Mouse (Mus musculus): ENCODE results near the gene Fabp7.
A peak's percentile ranks its signal among the peaks of the same experiment; 100 is the strongest.

The Fabp7 gene

DNA sequence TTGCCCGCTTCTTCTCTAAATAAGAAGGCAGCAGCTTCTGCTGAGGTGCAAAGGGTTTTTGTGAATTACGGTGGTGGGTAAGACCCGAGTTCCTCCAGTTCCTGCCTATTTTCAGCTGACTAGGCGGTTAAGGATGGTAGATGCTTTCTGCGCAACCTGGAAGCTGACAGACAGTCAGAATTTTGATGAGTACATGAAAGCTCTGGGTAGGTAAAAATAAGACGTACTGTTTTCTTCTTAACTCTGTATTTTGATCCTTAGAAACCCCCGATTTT, at the start of gene Fabp7:
Gene Fabp7, plus strand, starts transcription at position 6 of the 275 bp plus-strand sequence.
- no peak for DNase-seq (ENCODE audit: low read depth, low spot score)

DNA sequence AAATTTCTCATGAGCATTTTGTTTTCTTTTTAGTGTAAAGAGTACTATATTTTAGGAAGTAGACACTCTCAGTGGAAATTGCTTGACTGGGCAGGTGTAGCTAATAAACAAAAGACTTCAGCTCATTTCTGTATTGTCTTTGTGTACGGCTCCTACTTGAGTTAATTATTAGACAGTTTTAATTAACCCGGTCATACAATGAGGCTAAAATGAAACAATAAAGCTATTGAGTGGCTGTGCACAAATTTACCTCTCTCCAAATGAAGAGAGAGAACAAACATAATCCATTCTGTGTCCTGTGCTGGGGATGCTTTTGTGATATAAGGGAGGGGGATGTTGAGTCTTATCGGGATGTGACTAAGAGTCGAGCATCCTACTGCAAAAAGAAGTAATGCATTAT, 43.9 kb upstream of the Fabp7 start:
- no peak for DNase-seq (ENCODE audit: low read depth, low spot score)

DNA sequence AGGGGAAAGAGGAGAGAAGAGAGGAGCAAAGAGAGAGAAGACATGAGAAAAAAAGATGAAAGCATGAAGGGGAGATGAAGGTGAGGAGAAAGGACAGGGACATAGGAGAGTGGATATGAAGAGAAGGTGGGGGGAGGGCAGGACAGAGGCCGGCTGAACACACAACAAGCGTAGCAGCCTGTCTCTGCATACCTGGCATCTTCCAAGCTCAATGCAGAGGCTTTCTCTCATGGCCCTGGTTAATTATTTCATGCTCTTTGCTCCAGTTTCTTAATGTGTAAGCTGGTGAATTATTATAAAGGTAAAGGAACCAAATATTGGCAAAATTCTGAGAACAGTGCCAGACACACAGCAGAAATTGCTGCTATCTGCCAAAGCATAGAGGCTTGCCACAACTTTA, 43.3 kb upstream of the Fabp7 start:
- DNase-seq (ENCODE audit: low read depth, low spot score), result no peak

DNA sequence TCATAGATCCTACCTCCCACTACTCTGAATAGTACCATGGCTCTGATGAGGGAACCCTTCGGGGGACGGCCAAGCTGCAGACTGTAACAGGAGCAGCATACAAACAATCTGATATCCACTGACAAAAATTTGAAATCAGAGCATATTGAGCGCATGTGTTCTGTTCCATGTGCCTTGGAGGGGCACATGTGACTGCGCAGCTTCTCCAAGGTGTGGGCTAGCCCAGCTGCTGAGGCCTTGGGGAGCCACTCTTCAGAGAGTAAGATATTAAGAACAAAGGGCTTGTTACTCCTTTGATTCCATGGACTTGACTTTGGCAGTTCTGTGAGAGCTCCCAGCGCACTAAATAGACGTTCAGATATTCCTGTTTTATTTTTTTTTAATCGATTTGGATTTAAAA, 41.6 kb upstream of the Fabp7 start:
- DNase-seq (ENCODE audit: low read depth, low spot score), result no peak

DNA sequence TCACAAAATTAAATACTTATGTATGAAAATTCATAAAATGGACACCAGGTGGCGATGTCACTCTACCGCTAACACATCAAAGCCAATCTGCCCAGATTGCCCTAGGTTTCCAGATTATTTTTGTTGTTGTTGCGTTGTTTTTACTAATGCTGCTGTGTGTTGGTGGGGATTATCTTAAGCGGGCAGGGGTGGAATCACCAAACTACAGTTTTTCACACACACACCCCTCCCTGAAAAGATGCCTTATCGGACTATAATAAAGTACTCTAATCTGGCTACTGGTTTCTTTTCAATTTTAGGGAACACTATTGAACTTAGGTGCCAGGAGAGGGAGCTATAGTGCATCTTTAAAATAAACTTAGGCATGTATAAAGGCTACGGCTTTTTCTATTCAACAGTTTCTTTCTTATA, 41.1 kb upstream of the Fabp7 start:
- DNase-seq (ENCODE audit: low read depth, low spot score), result peak; percentile 33

DNA sequence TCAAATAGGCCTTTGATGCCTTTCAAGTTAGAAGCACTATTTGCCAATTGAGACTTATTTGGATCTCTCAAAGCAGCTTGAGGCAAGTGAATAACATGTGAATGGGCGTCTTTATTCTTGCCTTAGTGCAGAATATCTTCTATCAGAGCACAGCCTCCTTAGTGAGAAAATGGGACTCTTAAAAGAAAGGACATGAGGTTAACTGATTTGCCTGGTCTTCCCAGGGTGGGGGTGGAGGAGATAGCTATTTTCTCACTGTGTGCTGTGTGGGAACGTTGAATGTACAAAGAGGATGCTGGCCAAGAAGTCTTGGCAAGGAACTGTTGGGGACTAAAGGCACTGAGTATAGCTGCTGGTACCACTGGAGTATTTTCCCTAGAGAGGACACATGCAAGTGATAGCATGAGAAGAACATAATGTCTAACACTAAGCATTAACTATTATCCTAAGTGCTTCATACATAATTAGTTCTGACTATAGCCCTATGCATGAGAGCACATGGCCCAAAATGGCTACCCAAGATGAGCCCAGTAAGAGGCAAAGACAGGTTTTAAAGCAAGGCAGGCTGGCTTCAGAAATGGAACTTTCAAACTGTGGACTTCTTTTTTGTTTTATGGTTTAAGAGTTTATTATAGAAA, 40.4 kb upstream of the Fabp7 start:
- DNase-seq (ENCODE audit: low read depth, low spot score), result no peak

DNA sequence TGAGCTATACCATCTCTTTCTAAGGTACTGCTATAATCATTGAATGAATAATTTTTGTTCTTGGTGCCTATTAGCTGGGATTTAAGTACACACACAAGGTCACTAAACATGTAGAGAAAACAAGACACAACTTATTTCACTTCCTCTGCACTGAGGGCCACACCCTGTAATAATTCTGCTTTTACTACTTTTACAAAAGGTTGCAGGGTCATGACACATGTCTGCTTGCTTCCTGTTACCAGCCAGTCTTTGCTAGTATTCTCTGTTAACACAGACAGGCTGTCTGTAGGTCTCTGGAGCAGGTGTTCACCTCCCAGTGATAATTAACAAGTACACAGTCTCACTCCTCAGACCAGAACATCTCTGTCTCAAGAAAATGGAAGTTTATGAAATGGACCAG, 39.2 kb upstream of the Fabp7 start:
- no peak for DNase-seq (ENCODE audit: low read depth, low spot score)

DNA sequence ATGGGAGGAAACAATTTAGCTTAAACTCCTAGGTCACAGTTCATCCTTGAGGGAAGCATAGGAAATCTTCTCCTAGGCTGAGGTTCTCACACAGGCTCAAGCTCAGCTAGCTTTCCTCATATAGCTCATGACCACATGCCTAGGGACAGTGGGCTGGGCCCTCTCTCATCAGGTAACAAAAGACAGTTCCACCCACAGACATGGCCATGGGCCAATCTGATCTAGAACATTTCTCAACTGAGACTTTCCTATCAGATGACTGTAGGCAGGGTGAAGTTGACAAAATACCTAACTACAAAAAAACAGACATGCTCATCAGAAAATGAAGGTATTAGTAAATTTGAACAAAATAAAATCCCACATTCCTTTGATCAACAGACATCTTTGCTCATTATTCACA, 37.6 kb upstream of the Fabp7 start:
- no peak for DNase-seq (ENCODE audit: low read depth, low spot score)

DNA sequence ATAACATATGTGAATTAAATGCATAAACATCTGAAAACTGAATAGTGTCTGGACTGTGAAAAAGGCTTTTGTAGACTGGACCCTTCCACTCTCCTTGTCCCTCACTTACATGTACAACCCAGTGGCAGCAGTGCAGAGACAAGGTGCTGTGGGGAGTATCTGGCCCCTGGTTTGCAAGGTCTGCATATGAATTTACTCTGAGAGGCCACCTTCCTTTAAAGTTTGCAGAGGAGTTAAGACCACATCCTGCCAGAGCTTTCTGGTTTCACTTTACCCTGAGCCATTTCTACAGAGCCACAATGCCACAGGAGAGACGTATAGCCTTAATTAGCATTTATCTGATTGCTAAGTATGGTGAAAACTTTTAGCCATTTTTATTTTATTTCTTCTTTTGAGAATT, 31.3 kb upstream of the Fabp7 start:
- DNase-seq (ENCODE audit: low read depth, low spot score), result no peak

DNA sequence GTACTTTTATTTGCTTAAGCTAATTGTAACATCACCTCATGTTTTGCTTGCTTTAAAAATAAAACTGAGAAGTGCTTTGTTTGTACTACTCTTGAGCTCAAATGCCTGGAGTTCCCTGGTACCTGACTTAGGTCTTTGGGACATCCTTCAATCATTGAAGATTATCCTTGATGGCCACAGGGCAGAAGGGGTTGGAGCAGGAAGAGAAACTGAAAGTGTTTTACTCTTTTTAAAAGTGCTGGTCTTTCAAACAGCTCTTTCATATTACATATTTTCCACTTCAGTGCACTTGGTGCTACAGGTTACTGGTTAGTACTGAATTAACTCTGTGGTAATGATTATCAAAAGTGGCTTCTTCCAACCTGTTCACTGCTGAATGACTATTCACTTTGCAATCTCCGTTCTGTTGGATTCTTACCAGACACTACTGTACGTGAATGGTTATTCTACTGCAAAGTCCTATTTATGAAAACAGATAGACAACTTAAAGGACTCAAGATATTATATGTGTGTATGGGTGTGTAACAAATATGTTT, 29.4 kb upstream of the Fabp7 start:
- no peak for DNase-seq (ENCODE audit: low read depth, low spot score)

DNA sequence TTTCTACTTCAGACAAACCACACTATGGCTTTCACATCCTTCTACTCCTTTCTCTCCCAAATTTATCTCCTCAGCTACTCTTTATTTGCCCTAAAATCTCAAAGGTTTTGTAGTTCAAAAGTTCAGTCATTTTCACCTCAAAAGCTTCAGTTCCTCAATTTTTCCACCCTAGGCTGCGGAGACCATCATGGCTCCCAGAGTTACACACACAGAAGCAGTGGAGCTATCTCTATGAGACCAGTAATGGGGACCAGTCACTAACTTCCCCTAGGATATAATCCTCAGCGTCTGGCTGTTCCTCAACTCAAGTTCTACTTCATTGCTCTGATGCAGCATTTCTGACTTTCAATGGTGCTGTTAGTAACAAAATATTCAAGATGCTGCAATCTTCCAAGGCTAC, 25.7 kb upstream of the Fabp7 start:
- no peak for DNase-seq (ENCODE audit: low read depth, low spot score)

DNA sequence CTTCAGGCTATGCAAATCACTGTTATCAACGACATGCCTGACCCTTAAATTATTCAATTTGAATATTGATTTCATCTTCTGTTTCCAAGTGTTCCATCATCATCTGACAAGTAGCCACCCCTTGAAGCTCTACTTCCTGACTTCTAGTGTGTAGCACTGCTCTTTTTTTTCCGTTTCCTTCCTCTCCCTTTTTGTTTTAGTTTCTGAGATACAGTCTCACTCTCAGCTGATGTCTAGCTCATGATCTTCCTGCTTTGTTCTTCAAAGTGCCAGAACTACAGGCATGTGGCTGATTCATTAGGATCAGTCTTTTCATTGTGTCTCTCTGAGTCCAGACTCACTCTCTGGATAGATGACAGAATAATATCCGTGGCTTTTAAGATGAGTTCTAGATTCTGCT, 24.0 kb upstream of the Fabp7 start:
- DNase-seq (ENCODE audit: low read depth, low spot score), result no peak

DNA sequence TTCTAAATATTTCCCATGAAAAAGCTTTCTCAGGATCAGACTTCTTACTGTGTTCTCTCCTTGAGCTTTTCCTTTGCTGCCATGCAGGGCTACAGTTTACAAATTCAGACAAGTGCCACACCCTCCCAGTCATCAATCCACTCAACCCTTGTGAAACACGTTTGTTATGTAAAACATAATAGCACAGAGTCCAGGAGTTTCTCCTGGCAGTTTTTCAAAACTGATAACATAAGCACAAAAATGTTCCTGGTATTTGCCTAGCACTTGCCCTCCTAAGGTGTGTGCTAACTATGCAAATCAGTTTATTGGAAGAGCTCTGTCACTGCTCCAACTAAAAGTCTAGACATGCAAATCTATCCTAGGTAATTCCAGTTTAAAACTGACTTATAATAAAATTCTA, 21.6 kb upstream of the Fabp7 start:
- no peak for DNase-seq (ENCODE audit: low read depth, low spot score)

DNA sequence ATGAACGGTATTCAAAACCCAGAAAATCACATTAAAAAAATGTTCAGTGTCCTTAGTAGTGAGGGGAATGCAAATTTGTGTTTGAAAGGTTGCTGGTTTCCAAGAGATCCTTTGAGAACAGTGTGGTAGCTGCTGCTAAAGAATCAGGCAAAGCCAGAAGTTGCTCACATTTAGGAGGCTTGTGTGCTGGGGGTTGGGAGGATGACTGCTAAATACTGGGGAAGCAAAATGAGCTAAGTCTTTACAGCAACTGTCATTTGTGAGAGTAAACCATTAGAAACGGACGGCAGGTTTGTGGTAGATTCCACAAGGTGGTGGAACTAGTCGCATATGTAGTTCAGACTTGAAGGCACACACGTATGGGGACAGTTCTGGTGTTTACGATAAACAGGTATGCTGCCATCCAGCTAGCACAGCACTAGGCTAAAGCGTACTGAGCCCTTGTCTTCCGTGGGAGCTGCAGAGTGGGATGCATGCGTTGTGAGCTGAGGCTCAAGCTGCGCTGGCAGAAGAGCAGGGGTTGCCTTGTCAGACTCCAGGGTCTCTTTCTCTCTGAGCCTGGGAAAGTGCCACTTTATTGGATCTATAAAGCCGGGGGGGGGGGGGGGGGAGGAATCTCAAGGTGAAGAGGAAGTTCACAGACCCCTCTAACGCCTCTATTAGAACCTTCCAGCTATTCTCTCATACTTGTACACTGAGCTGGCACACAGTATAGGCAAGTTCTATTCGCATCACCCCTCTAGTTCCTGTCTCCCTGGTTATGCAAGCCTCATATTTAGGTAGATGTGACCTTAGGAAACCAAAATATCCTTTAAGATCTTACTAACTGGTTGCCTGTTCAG, 1.2 kb upstream of the Fabp7 start:
- DNase-seq (ENCODE audit: low read depth, low spot score), result no peak

DNA sequence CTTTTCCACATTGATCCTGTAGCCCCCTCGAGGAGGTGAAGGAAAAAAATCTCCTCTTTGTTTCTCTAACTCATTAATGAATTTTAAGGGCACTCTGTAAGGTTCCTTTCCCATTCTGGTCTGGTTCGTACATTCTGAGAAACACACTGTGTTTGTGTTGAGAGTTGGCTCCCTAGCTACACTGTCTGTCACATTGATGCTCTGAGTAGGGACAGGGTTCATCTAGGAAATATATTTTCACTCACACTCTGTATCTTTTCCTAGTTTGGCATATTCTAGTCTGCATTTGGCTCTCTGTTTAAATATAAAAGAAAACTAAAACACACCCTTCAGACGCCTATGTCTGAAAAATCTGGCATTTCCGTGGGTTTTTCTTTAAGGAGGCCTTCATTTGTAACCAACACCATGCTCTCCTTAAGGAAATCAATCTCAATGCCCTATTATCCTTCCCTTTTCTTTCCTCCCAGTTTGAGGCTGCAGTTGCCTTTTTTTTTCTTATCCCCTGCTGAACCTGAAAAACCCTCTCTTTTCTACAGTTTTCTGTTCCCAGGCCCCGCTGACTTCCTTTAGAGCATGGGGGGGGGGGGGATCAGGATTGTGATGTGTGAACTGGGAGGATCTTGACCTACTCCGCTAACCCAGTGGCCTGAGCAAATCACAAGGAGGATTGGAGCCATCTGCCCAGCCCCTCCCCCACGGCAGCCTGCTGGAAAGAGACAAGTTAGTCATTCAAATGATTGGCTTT, 378 bp upstream of the Fabp7 start:
- DNase-seq (ENCODE audit: low read depth, low spot score), result no peak

DNA sequence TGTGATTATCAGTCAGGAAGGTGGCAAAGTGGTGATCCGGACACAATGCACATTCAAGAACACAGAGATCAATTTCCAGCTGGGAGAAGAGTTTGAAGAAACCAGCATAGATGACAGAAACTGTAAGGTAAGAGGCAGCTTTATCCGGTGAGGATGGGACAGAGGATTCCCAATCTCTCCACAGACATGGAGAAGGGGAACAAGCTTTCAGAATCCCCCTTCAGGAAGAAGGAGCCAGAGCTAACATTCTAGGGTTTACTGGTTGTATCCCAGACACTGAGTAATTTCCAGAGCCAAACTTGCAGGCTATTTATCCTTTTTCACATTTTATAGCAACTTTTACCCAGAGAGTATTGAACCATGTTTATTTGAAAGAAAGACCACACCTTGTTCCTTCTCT, 871 bp downstream of the Fabp7 start:
- DNase-seq (ENCODE audit: low read depth, low spot score), result no peak

DNA sequence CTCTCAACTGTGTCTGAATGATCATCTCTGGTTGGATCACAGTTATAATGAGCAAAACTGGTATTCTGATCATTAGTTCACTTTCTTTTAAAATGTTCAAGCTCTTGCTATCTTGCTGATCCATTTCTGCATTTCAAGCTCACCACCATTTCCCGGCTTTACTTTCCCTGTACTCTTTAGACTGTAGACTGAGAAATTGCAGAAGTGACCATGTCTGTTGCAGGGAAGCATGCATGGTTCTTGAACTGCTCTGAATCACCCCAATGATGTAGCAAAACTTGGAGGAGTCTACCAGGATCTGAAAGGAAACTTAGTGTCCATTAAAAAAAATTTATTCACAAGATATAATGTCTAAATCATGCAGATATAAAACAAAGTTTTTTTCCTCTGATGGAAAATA, 8.3 kb downstream of the Fabp7 start:
- no peak for DNase-seq (ENCODE audit: low read depth, low spot score)

DNA sequence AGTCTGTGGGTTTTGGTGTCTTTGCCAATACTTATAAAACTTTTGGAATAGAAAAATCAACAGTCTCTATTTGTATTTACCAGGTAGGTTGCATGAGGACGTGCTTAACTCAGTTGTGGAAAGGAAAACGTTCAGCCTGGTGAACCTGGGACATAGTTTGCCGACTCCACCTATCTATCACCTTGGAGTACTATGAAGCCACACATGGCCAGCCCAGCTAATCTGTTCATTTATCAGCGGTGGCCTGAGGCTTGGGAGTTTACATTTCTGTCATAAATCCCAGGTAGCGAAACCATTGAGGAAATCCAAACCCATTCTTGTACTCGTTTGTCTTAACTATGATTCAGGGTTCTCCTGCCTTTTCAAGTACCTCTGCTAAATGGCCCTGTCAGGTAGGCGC, 9.3 kb downstream of the Fabp7 start, which contains the start of gene Smpdl3a:
Gene Smpdl3a, plus strand, starts transcription at position 318 of the 400 bp plus-strand sequence.
- DNase-seq (ENCODE audit: low read depth, low spot score), result no peak

DNA sequence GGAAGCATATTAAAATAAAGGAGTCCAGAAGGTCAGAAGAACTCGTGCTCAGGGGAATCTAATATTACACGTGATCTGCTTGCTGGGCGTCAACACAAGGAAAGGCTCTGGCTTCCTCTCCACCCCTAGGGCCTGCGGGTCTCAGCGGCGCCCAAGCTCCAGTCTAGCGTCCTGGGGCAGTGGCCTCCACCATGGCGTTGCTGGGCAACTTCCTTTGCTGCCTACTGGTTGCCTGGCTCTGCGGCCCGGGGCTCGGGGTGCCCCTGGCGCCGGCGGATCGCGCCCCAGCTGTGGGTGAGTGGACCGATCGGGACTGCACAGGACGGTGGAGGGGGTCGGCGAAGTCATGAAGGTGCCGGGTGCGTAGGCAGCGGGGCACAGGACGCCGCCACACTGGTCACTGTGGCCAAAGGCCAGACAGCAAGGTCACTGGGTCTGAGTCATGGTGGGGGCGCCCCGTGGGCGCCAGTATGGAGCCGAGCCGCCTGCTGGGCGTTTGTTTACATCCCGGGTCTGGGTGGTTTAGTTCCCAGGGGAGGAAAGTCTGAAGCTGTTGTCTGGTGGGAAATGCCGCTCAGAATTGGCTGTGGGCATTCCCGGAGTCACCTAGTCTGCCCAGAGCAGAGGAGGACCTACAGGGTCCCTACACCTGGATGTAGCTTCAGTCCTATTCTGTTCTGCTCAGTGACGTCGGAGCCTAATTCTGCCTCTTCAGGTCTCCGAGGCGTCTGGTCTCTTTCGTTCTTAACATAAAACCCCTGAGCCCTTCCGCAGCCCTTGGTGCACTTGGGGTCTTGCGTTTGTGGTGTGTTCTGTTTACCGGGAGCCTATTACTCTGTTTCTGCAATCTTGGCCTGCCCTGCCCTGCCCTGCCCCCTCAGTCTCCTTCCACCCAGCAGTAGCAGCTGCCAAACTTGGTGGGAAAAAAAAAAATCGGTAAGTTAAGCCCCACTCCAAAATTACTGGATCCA, 10.1 kb downstream of the Fabp7 start:
- DNase-seq (ENCODE audit: low read depth, low spot score), result no peak

DNA sequence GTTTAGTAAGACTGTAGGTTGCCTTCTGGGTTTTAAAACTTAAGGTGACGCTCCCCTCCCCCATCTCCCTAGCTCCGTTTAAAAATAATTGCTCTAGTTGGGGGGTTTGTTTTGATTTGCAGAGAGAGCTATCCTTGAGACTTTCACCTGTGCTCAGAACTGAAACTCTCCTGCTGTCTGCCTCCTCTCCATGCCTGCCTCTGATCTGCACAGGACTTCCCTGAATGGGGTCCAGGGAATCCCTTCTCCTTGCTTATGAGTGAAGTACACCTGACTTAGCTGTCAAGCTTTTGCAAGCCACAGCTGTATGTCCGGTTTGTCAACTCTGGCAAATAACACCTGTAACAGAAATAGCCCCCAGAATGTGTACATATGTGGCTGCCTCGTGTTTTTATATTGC, 10.9 kb downstream of the Fabp7 start:
- no peak for DNase-seq (ENCODE audit: low read depth, low spot score)

DNA sequence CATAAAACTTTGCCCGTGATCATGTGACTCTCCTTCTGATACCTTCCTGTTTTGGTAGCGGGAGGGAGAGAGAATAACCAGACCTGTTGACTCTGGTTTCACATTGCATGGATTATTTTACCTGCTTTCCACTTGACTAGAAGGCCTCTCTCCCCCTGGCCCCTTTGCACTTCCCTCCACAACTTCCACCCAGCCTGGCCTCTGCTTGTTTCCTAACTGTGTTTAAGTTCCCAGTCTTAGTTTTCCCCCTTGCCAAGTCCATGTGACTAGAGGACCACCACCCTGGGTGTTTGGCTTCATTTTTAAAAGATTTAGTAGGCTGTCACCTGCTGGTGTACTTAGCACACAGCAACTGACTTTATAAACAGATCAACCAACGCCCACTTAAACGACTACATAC, 11.4 kb downstream of the Fabp7 start:
- DNase-seq (ENCODE audit: low read depth, low spot score), result no peak

All from c-Kit-negative CD71-positive TER-119-positive erythroid progenitor cells, embryonic 14.5 days (primary cell).